Mouse (Mus musculus) G1E (cell line): ENCODE measurements around the gene Myh10. TPM values are rescaled to one million over a fixed set of nuclear protein-coding genes. Genes with fewer than 3 reads are reported as not detected.

Source experiments
- ATAC-seq: 2 replicates; pipeline ENCODE4 v1.8.0; 2016; ENCODE audit warnings: mild to moderate bottlenecking; ENCODE audit not compliant: insufficient number of reproducible peaks, poor library complexity, low FRiP score, severe bottlenecking; ENCODE audit errors: extremely low read depth
- DNase-seq: peaks from one replicate; pipeline ENCODE4 v3.0.0; 2012; ENCODE audit warnings: low spot score
- H3K27me3 ChIP-seq: 2 replicates; pipeline ENCODE4 v1.6.1; 2012; ENCODE audit warnings: mild to moderate bottlenecking, low read length, inconsistent platforms; ENCODE audit not compliant: insufficient read depth
- H3K36me3 ChIP-seq: replicated peaks from 2 replicates; pipeline ENCODE3; 2012; ENCODE audit warnings: mild to moderate bottlenecking, inconsistent platforms
- H3K4me1 ChIP-seq: 2 replicates; pipeline ENCODE4 v1.6.1; 2012; ENCODE audit warnings: low read depth, low read length, inconsistent platforms, mixed read lengths; ENCODE audit not compliant: insufficient read depth
- H3K4me3 ChIP-seq: 2 replicates; pipeline ENCODE4 v1.5.1; 2012; ENCODE audit warnings: low read depth, mild to moderate bottlenecking, inconsistent platforms, low read length, moderate library complexity, mixed read lengths
- H3K9me3 ChIP-seq: replicated peaks from 2 replicates; pipeline ENCODE4 v1.6.1; 2012; ENCODE audit warnings: inconsistent platforms
- CTCF ChIP-seq: IDR thresholded peaks from 2 replicates; pipeline ENCODE4 v1.5.1; 2012; ENCODE audit warnings: low read depth, low read length, inconsistent platforms, mixed read lengths
- GATA1 ChIP-seq: IDR thresholded peaks from 2 replicates; pipeline ENCODE4 v1.6.1; 2012; ENCODE audit warnings: borderline replicate concordance, low read length, inconsistent platforms, mixed read lengths
- GATA2 ChIP-seq: IDR thresholded peaks from 2 replicates; pipeline ENCODE4 v1.6.1; 2012; ENCODE audit warnings: low read depth, low read length, inconsistent platforms, borderline replicate concordance
- POLR2AphosphoS5 ChIP-seq: IDR thresholded peaks from 2 replicates; pipeline ENCODE4 v1.6.1; 2012; ENCODE audit warnings: low read depth, low read length, inconsistent platforms; ENCODE audit not compliant: insufficient replicate concordance
- TAL1 ChIP-seq: conservative IDR thresholded peaks from 2 replicates; pipeline ENCODE4 v1.6.1; 2012; ENCODE audit warnings: low read depth, low read length, inconsistent platforms, mixed read lengths
- polyA plus RNA-seq: library from polyadenylated mRNA; stranded (reverse); fragments of >175 nt; gene quantifications from 2 replicates; pipeline ENCODE4 v1.2.3, GENCODE M21; 2012
- total RNA-seq, 2 experiments: library from RNA; stranded (forward) in 1 of 2; stranded (reverse) in 1 of 2; fragments of 200-1000 nt in 1 of 2; fragments of >200 nt in 1 of 2; fragmentation: Nextera tagmentation in 1 of 2; gene quantifications; 2 replicates each; pipeline ENCODE4 v1.2.3; 2014 to 2017

The Myh10 gene
- total and polyA plus RNA-seq, 3 experiments = 0.03 to 4.9 (median 0.49) TPM

DNA sequence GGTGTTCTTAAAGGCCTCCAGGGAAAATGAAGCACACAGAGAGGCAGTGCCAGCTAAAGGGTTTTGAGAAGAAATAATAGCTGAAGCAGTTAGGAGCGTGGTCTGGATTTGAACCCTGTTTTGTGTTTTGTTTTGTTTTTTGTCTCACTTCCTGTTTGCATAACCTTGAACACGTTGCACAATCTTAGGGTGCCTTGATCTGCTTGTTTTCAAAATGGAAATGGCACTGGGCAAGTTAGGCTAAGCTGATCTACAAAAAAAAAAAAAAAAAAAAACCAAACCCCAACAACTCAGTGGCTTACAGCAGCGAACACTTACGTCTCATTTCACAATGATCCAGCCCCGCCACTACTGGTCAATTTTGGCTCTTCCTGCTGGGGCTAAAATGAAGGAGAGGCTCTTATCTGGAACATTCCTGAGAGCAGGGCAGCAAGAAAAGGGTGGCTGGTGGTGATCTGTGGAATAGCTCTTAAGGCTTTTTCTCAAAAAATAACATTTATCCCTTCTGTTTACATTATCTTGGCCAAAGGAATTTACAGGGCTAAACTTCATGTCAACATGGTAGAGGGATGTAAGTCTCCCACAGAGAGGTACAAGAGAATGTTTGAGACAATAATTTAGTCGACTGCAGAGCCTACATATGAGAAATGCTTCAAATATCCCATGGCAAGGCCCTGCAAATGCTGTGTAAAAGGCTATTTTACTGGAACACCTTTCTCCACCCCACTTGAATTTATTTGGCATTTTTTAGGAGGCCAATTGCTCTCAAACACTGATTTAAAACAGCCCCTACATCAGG is 34.3 kb upstream of the Myh10 start:
- ATAC-seq = no peak
- no peaks in the 10 kb centered on the region for H3K9me3 ChIP-seq
- TF ChIP-seq CTCF (no peak), TAL1 (no peak)

DNA sequence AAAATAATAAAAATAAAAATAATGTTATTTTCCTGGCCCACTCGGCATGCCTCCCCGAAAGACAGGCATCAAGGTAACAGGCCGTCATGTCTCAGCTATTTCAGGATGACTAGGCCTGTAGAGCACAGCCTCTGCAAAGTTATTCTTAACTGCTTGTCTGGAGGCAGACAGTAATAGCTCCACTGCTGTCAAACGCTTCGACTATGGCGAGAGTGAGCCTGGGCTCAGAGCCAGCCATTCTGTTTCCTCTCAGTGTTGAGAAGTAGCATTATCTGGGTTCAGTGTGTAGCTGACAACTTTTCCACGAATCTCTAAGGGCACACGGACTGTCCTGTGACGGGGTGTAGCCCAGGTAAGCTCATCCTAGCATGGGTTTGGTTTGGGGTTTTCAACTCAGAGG is 33.5 kb upstream of the Myh10 start:
- no peak for ATAC-seq
- TF ChIP-seq GATA2 (no peak), POLR2AphosphoS5 (no peak), CTCF (no peak), GATA1 (no peak), TAL1 (no peak)
- Histone ChIP-seq H3K4me3 (no peak overlapping the region), H3K9me3 (no peaks in the 10 kb centered on the region), H3K36me3 (no peaks in the 10 kb centered on the region), H3K27me3 (no peaks in the 10 kb centered on the region), H3K4me1 (no peaks in the 10 kb centered on the region)
- no peak for DNase-seq

More for the DNA sequence above, 34.3 kb upstream of the Myh10 start:
- H3K27me3 ChIP-seq = no peaks in the 10 kb centered on the region
- DNase-seq = no peak
- no peak overlapping the region for H3K4me3 ChIP-seq
- no peaks in the 10 kb centered on the region for H3K4me1 ChIP-seq
- H3K36me3 ChIP-seq = no peaks in the 10 kb centered on the region

DNA sequence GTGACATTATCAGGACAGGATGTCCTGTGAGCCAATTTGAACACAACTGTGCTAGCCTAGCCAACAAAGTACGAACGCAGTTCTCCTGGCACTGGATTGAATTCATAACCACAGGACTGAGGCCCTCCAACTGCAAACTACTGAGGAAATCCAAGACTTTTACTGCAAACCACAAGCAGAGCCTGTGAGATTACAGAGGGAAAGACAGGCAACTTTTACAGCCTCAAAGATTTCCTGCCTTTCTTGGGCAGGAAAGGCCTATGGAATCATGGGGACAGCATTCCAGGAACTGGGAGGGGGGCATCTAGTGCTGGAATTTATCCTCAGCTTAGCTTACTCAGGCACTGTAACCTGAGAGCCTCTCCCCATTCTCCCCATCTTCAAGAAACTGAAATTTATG is 26.0 kb upstream of the Myh10 start:
- H3K36me3 ChIP-seq = no peaks in the 10 kb centered on the region

DNA sequence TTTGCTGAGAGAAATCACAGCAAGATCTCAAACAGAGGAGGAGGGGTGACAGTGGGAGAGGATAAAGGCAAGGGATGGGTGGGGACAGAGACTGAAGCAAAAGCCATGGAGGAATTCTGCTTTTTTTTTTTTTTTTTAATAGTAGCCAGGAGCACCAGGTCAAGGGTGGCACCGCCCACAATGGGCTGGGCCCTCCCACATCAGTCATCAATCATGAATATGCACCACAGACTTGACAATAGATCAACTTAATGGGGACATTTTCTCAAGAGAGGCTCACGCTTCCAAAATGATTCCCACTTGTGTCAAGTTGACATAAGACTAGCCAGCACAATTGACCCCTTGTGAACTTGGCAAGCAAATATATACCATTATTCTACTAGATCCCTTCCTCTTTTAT is 25.1 kb upstream of the Myh10 start:
- Histone ChIP-seq H3K4me3 (no peak overlapping the region), H3K9me3 (no peaks in the 10 kb centered on the region), H3K36me3 (no peaks in the 10 kb centered on the region), H3K4me1 (no peaks in the 10 kb centered on the region), H3K27me3 (no peaks in the 10 kb centered on the region; the same call in 1 of the 2 replicates)
- TF ChIP-seq POLR2AphosphoS5 (no peak), GATA2 (no peak), TAL1 (no peak), CTCF (no peak), GATA1 (no peak)
- ATAC-seq (no peak), DNase-seq (no peak)

More for the DNA sequence above, 26.0 kb upstream of the Myh10 start:
- no peaks in the 10 kb centered on the region; the same call in 1 of the 2 replicates for H3K27me3 ChIP-seq
- H3K4me1 ChIP-seq = no peaks in the 10 kb centered on the region
- DNase-seq (no peak), ATAC-seq (no peak)
- TF ChIP-seq POLR2AphosphoS5 = no peak
- no peak for TF ChIP-seq GATA2
- no peak for TF ChIP-seq CTCF
- no peak overlapping the region for H3K4me3 ChIP-seq
- no peaks in the 10 kb centered on the region for H3K9me3 ChIP-seq

DNA sequence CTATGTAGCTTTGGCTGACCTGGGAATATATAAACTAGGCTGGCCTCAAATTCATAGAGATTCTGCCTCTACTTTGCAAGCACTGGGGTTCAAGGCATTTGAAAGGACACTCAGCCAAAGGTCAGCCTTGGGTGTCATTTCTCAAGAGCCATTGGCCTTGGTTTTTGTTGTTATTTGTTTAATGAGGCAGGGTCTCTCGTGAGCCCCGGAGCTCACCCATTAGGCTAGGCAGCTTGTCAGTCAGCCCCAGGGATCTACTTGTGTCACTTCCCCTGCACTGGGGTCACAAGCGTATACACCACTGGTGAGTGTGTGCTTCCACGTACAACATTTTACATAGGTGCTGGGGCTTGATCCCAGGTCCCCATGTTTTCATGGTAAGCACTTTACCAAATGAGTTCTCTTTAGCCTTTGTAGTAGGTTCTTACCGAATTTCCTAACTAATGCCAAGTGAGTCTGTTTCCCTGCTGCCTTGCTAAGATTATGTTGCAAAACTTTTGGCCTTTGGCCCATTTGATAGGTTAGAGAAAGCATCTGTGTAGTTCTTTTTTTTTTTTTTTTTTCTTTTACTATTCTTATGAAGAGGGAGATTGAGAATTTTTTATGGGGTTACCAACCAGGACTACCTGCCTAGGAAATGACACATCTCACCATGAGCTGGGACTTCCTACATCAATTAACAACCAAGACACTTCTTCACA is 18.9 kb upstream of the Myh10 start:
- ATAC-seq (no peak), DNase-seq (no peak)
- H3K4me3 ChIP-seq = no peak overlapping the region

DNA sequence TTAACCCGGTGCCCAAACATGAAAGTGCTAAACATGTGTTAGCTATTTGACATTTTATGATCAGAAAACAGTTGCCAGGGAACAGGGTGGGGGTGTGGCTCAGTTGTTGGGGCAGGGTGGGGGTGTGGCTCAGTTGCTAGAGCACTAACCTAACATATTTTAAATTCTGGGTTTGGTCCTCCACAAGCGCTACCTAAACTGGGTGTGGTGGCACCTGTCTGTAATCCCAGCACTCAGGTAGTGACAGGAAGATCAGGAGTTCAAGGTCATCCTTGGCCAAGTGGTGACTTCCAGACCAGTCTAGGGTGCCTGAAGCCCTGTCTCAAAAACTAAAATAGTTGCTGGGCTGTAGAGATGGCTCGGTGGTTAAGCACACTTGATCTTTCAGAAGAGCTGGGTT is 17.3 kb upstream of the Myh10 start:
- no peaks in the 10 kb centered on the region for H3K4me1 ChIP-seq
- DNase-seq (no peak), ATAC-seq (no peak)
- no peak overlapping the region for H3K4me3 ChIP-seq
- TF ChIP-seq TAL1 (no peak), POLR2AphosphoS5 (no peak)
- H3K36me3 ChIP-seq = no peaks in the 10 kb centered on the region
- no peaks in the 10 kb centered on the region for H3K9me3 ChIP-seq
- no peaks in the 10 kb centered on the region for H3K27me3 ChIP-seq

More for the DNA sequence above, 18.9 kb upstream of the Myh10 start:
- Histone ChIP-seq H3K9me3 (no peaks in the 10 kb centered on the region), H3K27me3 (no peaks in the 10 kb centered on the region), H3K4me1 (no peaks in the 10 kb centered on the region), H3K36me3 (no peaks in the 10 kb centered on the region)
- TF ChIP-seq POLR2AphosphoS5 (no peak), GATA1 (no peak), CTCF (no peak), TAL1 (no peak), GATA2 (no peak)
